8 mouse cellular contexts compared by ENCODE assay signal in the genomic region with DNA sequence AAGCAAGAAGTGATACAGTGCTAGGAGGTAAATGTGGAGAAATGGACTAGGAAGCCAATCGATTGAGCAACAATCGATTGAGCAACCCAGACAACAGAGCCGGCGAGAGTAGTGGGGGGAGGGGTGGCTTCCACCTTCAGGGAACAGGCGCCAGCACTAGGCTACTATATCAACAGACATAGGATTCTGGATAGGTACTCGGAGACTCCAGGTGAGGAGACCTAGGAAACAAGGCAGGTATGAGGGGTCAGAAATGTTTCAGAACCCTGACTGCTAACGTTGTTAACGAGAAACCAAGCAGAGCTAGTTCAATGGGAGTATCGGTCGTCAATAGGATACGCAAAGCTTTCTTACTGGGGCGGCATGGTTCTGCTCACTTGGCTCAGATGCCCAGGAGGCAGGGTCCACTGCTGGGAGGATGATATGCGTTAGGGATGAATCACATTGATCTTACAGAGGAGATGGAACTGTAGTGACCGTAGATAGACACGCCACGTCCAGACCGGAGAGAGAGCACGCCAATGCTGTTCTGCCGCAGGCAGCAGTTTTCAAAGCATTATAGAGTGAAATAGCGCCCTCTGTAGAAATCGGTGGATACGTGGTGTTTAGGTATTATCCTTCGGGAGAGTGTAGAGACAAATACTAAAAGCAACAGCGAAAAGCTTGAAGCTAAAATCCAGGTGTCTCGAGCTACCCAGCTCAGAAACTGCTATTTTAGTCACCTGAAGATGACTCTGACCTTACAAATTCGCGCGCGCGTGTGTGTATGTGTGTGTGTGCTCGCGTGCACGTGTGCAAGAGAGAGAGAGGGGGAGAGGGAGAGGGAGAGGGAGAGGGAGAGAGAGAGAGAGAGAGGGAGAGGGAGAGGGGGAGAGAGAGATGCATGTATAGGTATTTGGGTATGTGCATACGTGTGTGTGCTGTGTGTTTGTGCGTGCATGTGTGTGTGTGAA. TPM values are rescaled to one million over a fixed set of nuclear protein-coding genes. Genes with fewer than 3 reads are reported as not detected.
DNase-seq lines count a peak whose midpoint lies in the region; ATAC-seq and TF ChIP-seq lines count a peak whose summit lies in the region.

No protein-coding gene starts in this region.

- no peaks in the 10 kb centered on the region for H3K27me3 ChIP-seq in C2C12 (ENCODE audit: control insufficient read depth, insufficient read depth, insufficient read length)
- H3K27me3 ChIP-seq in limb, embryonic 13.5 days, result no peaks in the 10 kb centered on the region
- H3K27me3 ChIP-seq in midbrain, embryonic 15.5 days (replicated peaks), result no peaks in the 10 kb centered on the region
- no peaks in the 10 kb centered on the region for H3K27me3 ChIP-seq in spleen, adult 2 months (ENCODE audit: control insufficient read depth, insufficient read depth, low read length)

- H3K79me2 ChIP-seq in C2C12 (ENCODE audit: control insufficient read depth, insufficient read depth), result no peaks in the 10 kb centered on the region

- peak overlapping the region; percentile 24 for H3ac ChIP-seq in C2C12 (ENCODE audit: control insufficient read depth, insufficient read length, low read depth)

- no peaks in the 10 kb centered on the region for H3K36me3 ChIP-seq in C2C12 (ENCODE audit: control insufficient read depth, insufficient read depth)
- peaks cover 9% of the 10 kb centered on the region for H3K36me3 ChIP-seq in limb, embryonic 13.5 days
- no peaks in the 10 kb centered on the region for H3K36me3 ChIP-seq in midbrain, embryonic 15.5 days (replicated peaks)
- H3K36me3 ChIP-seq in spleen, adult 2 months (ENCODE audit: control insufficient read depth, insufficient read depth, low read length), result no peaks in the 10 kb centered on the region

- H3K4me1 ChIP-seq in embryonic fibroblast, embryonic 13.5 days (ENCODE audit: control insufficient read depth, insufficient read depth, low read length), result no peaks in the 10 kb centered on the region; the same call in 1 of the 2 replicates
- no peaks in the 10 kb centered on the region for H3K4me1 ChIP-seq in limb, embryonic 13.5 days
- H3K4me1 ChIP-seq in midbrain, embryonic 15.5 days, result peaks cover 11% of the 10 kb centered on the region
- no peaks in the 10 kb centered on the region; the same call in 1 of the 2 replicates for H3K4me1 ChIP-seq in spleen, adult 2 months (ENCODE audit: control insufficient read depth, insufficient read depth, insufficient read length)

- WGBS in limb, embryonic 13.5 days, result 4% methylated on average over 35 of the region's 35 CpGs
- WGBS in midbrain, embryonic 15.5 days, result 3% methylated on average over 35 of the region's 35 CpGs
- WGBS in spleen, adult 2 months, result 4% methylated on average over 35 of the region's 35 CpGs

- H3K79me3 ChIP-seq in C2C12 (ENCODE audit: low read depth), result no peaks in the 10 kb centered on the region

- no peaks in the 10 kb centered on the region for H3K9me3 ChIP-seq in limb, embryonic 13.5 days
- H3K9me3 ChIP-seq in midbrain, embryonic 15.5 days, result no peaks in the 10 kb centered on the region

- TF ChIP-seq POLR2A in embryonic fibroblast, embryonic 13.5 days (IDR thresholded peaks at IDR 0.05; ENCODE audit: low read depth, low read length), result peak; percentile 57; the same call in 1 of the 2 replicates
- no peak for TF ChIP-seq POLR2A in spleen, adult 2 months (IDR thresholded peaks at IDR 0.05; ENCODE audit: low read depth, low read length)

- TF ChIP-seq CTCF in C2C12 (IDR thresholded peaks at IDR 0.05; ENCODE audit: control insufficient read depth, insufficient read depth, insufficient read length), result no peak
- TF ChIP-seq CTCF in embryonic fibroblast, embryonic 13.5 days (IDR thresholded peaks at IDR 0.05; ENCODE audit: borderline replicate concordance, insufficient read depth, low read length), result 0 out of 2 replicates have a peak, but pooled peaks have one; percentile 6
- no peak for TF ChIP-seq CTCF in spleen, adult 2 months (IDR thresholded peaks at IDR 0.05; ENCODE audit: extremely low read depth, insufficient read depth, insufficient read length, insufficient replicate concordance)

- peak; percentile 88 for ATAC-seq in limb, embryonic 13.5 days (ENCODE audit: low FRiP score, low read depth)
- peak; percentile 94 for ATAC-seq in midbrain, embryonic 15.5 days (replicated peaks)

- peak overlapping the region; percentile 72 for H3K9ac ChIP-seq in limb, embryonic 13.5 days
- peak overlapping the region; percentile 62 for H3K9ac ChIP-seq in midbrain, embryonic 15.5 days

- no peak overlapping the region for H3K27ac ChIP-seq in embryonic fibroblast, embryonic 13.5 days (ENCODE audit: insufficient read depth, low read length)
- H3K27ac ChIP-seq in limb, embryonic 13.5 days, result peak overlapping the region; percentile 63; the same call in 1 of the 2 replicates
- H3K27ac ChIP-seq in midbrain, embryonic 15.5 days, result peak overlapping the region; percentile 85
- H3K27ac ChIP-seq in spleen, adult 2 months (ENCODE audit: insufficient read depth, low read length), result peak overlapping the region; percentile 66

- peak overlapping the region; percentile 63 for H3K4me2 ChIP-seq in limb, embryonic 13.5 days (replicated peaks)
- peak overlapping the region; percentile 59 for H3K4me2 ChIP-seq in midbrain, embryonic 15.5 days

- DNase-seq in brain, adult 2 months (ENCODE audit: low read depth, low spot score), result peak; percentile 93
- peak; percentile 86 for DNase-seq in heart, adult 8-10 months (ENCODE audit: low spot score)
- DNase-seq in kidney, adult 8-10 months, result peak; percentile 75 to 78
- peak; percentile 60 to 65 for DNase-seq in spleen, adult 2 months (ENCODE audit: low read depth in 1 of 2, low spot score in 2 of 2)

- no peak overlapping the region for H3K4me3 ChIP-seq in C2C12 (ENCODE audit: insufficient read depth, poor library complexity, severe bottlenecking)
- H3K4me3 ChIP-seq in embryonic fibroblast, embryonic 13.5 days (ENCODE audit: insufficient read depth, low read length), result peak overlapping the region; percentile 66
- H3K4me3 ChIP-seq in limb, embryonic 13.5 days, result peak overlapping the region; percentile 63
- peak overlapping the region; percentile 56 for H3K4me3 ChIP-seq in midbrain, embryonic 15.5 days
- H3K4me3 ChIP-seq in spleen, adult 2 months (ENCODE audit: extremely low read depth, insufficient read depth, insufficient read length), result peak overlapping the region; percentile 83

TF ChIP-seq in C2C12, 6 proteins besides CTCF, POLR2A, EP300 and RAD21:
- no peak for TF ChIP-seq MYOD1 (IDR thresholded peaks at IDR 0.05; ENCODE audit: control insufficient read depth, insufficient read length, low read depth)
- TF ChIP-seq CEBPB (IDR thresholded peaks at IDR 0.05; ENCODE audit: low read depth), result peak; percentile 31
- TF ChIP-seq USF1 (IDR thresholded peaks at IDR 0.05; ENCODE audit: low read depth), result no peak
- no peak for TF ChIP-seq MAX (IDR thresholded peaks at IDR 0.05)
- TF ChIP-seq MYOG (IDR thresholded peaks at IDR 0.05; ENCODE audit: control insufficient read depth, extremely low read depth, insufficient read length), result no peak
- TF ChIP-seq FOSL1 (IDR thresholded peaks at IDR 0.05; ENCODE audit: insufficient read depth, low read length, poor library complexity, severe bottlenecking), result no peak

RNA-seq across cellular contexts. Expression of a gene that starts 24.0 kb away (rescaled TPM):
- not detected for polyA plus RNA-seq in C2C12 (2012; fragmentation: generic; extraction: Trizol)
- polyA plus RNA-seq in embryonic fibroblast, embryonic 13.5 days (2011; ENCODE audit: insufficient read length, low read depth, missing spikeins), result 0.32 and 0.35 TPM in 2 replicates
- total RNA-seq in heart, adult 8-10 months (2022), result under 1 TPM in 3 of 4 experiments, not detected in 1; 0.11 to 0.26 (median 0.25) TPM
- polyA plus RNA-seq in limb, embryonic 13.5 days (2015; fragmentation: Nextera tagmentation; extraction: Ambion mirVana), result 0.63 and 0.73 TPM in 2 replicates
- polyA plus RNA-seq in midbrain, embryonic 15.5 days (2015; fragmentation: Nextera tagmentation; extraction: Ambion mirVana), result 5.1 and 5.5 TPM in 2 replicates
- polyA plus RNA-seq in spleen, adult 2 months (2012; rRNA removed), result 0.07 and 0.11 TPM in 2 replicates
